Mouse (Mus musculus): ENCODE data around the gene Gpr1.
"Not testable (repeated sequence)": the region's sequence is repeated elsewhere in the genome, so short reads cannot be mapped to it uniquely, and the experiment has no call there.

Gpr1 gene

DNA sequence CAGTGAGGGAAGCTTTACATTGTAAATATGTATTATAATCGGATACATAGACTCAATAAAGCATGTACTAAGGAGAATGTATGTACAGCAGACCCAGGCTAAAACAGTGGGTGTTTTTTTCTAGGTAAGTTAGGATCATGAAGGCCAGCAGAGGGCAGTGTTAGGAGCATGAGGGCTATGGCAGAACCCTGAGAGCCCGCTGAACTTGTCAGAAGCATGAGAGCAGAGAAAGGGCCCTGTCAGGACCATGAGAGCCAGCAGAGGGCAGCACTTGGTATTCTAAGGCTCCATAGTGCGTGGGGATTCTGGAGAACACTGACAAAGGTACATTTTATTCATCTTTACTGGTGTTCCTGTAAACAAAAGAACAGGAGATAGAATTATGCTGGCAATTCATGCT, 33.3 kb downstream of the Gpr1 start:
- peak; percentile 99 for DNase-seq (ENCODE audit: extremely low read depth, low read depth)

GRCm38 (mm10) chr1:63180575-63180974, 33.8 kb downstream of the Gpr1 start:
- DNase-seq (ENCODE audit: extremely low read depth, low read depth), result not testable (repeated sequence)

DNA sequence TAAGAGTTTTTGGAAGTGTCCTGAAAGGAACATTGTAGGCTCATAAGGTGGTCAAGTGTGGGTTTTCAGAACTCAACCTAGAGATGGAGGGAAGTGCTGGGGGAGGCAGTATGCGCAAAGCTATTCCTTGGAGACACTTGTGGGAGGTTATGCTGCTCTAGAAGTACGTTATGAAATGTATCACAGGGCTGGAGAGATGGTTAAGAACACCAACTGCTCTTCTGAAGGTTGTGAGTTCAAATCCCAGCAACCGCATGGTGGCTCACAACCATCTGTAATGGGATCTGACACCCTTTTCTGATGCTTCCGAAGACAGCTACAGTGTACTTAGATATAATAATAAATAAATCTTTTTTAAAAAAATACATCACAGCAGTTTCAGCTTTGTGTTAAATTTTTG, 34.2 kb downstream of the Gpr1 start:
- DNase-seq (ENCODE audit: extremely low read depth, low read depth), result no peak

DNA sequence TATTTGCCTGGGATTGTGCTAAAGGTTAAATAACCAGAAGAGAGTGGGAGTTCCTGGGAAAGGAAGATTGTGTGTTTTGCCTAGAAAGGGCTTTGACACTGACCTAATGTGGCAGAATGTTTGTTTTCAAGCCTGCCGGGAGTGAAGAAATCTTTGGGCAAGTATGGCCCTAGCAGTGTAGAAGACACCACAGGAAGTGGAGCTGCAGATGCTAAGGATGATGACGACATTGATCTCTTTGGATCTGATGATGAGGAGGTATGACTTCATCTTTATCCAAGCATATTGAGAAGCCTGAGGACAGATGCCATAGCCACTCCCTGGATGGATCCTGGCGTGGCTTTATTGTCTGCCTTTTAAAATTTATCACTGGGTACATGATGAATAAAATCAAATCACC, 36.0 kb downstream of the Gpr1 start:
- no peak for DNase-seq (ENCODE audit: extremely low read depth, low read depth)

- peak; percentile 99 for DNase-seq (ENCODE audit: extremely low read depth, low read depth)
These were observed 37.5 kb downstream of the Gpr1 start, which contains the start of the genes Eef1b2 and Ndufs1 for GRCm38 (mm10) chr1:63176604-63177421. Gene Eef1b2, plus strand, starts transcription at chr1:63176825. Gene Ndufs1, minus strand, starts transcription at chr1:63176833.

DNA sequence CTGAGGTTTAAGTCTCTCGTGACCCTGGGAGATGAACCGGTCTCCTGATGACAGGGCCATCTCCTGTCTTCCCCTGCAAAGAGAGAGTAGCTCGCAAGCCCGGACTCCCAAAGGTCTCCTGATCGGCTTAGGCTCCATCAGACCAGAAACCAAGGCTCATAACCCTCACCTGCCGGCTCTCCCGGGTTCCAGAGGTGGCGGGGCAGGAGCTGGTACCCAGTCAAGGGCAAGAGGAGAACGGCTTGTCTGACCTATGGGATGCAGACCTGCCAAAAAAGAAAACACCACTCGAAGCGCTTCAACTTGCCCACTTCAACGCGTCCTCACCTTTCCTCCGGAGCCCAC, 38.1 kb downstream of the Gpr1 start:
- DNase-seq (ENCODE audit: extremely low read depth, low read depth), result no peak

GRCm38 (mm10) chr1:63175853-63176252, 38.5 kb downstream of the Gpr1 start:
- DNase-seq (ENCODE audit: extremely low read depth, low read depth), result peak; percentile 60

GRCm38 (mm10) chr1:63168638-63169037, 45.7 kb downstream of the Gpr1 start:
- DNase-seq (ENCODE audit: extremely low read depth, low read depth), result no peak

- DNase-seq (ENCODE audit: extremely low read depth, low read depth), result no peak
These were observed 74.1 kb downstream of the Gpr1 start for GRCm38 (mm10) chr1:63140231-63140630.

GRCm38 (mm10) chr1:63138586-63138985, 75.8 kb downstream of the Gpr1 start:
- DNase-seq (ENCODE audit: extremely low read depth, low read depth), result not testable (repeated sequence)

- no peak for DNase-seq (ENCODE audit: extremely low read depth, low read depth)
These were observed 76.4 kb downstream of the Gpr1 start for GRCm38 (mm10) chr1:63137971-63138370.

DNA sequence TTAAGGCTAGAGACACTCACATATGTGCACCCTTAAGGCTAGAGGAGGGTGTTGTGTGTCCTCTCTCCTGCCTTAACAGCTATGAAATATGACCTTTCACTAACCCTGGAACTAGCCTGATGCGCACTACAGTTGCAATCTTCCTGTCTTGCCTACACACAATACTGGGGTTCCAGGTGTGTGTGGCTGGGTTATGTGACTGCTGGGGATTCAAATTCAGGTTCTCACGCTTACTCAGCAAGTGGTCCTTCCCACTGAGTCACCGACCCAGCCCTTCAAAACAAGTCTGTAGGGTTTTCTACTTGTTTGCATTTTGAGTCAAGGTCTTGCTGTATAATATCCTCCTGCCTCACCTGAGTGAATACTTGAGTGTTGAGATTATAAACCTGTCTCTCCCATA, 79.8 kb downstream of the Gpr1 start:
- DNase-seq (ENCODE audit: extremely low read depth, low read depth), result no peak
